In the genomic region with DNA sequence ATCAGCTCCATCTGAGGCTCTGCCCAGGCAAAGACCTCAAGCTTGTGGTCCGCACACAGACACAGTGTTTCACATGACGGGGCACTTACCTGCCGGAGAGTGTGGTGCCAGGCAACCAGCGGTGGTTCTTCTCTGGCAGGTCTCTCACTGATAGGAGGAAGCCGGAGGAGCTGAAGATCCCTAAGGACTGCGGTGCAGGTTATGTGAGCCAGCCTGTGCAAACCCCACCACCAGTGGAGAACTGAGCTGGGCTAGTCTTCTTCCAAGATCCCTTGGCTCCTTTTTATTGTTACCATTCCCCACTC, we compare ENCODE assay signal across 9 mouse cellular contexts. TPM values are rescaled to one million over a fixed set of nuclear protein-coding genes. Genes with fewer than 3 reads are reported as not detected.
DNase-seq lines count a peak whose midpoint lies in the region; ATAC-seq lines count a peak whose summit lies in the region.
"Had no signal": no experiment of that assay in that cellular context is flagged by ENCODE, and none has a peak within 500 bp of the region (broad histone marks: within the 10 kb centered on the region; RNA-seq: fewer than 3 reads in every experiment).

No protein-coding gene starts in this region.

- H3K27me3 ChIP-seq in forebrain, embryonic 12.5 days = no peaks in the 10 kb centered on the region
- H3K27me3 ChIP-seq in forebrain, embryonic 10.5 days (ENCODE audit: poor library complexity, severe bottlenecking) = no peaks in the 10 kb centered on the region
- H3K27me3 ChIP-seq in kidney, embryonic 14.5 days (ENCODE audit: control insufficient read depth, insufficient read depth, low read length) = no peaks in the 10 kb centered on the region
- no peaks in the 10 kb centered on the region for H3K27me3 ChIP-seq in limb, embryonic 13.5 days

- H3K4me3 ChIP-seq in forebrain, embryonic 12.5 days (replicated peaks) = no peak overlapping the region
- H3K4me3 ChIP-seq in forebrain, embryonic 10.5 days = no peak overlapping the region
- peak overlapping the region; percentile 48; the same call in 1 of the 2 replicates for H3K4me3 ChIP-seq in kidney, embryonic 14.5 days (ENCODE audit: low read length)
- peak overlapping the region; percentile 50; the same call in 1 of the 2 replicates for H3K4me3 ChIP-seq in limb, embryonic 13.5 days

- H3K4me2 ChIP-seq in forebrain, embryonic 12.5 days = no peak overlapping the region
- H3K4me2 ChIP-seq in kidney, embryonic 14.5 days (replicated peaks; ENCODE audit: low read depth, low read length) = peak overlapping the region; percentile 77; the same call in 1 of the 2 replicates
- H3K4me2 ChIP-seq in limb, embryonic 13.5 days (replicated peaks) = peak overlapping the region; percentile 76

- H3K27ac ChIP-seq in forebrain, embryonic 12.5 days = no peak overlapping the region
- H3K27ac ChIP-seq in forebrain, embryonic 10.5 days = no peak overlapping the region
- H3K27ac ChIP-seq in kidney, embryonic 14.5 days (ENCODE audit: low read depth, low read length) = peak overlapping the region; percentile 74; the same call in 1 of the 2 replicates
- H3K27ac ChIP-seq in limb, embryonic 13.5 days = peak overlapping the region; percentile 72; the same call in 1 of the 2 replicates

- no peak overlapping the region for H3K9ac ChIP-seq in forebrain, embryonic 12.5 days
- H3K9ac ChIP-seq in kidney, embryonic 14.5 days (ENCODE audit: low read depth, low read length) = no peak overlapping the region
- no peak overlapping the region for H3K9ac ChIP-seq in limb, embryonic 13.5 days

- no peaks in the 10 kb centered on the region for H3K9me3 ChIP-seq in forebrain, embryonic 12.5 days
- no peaks in the 10 kb centered on the region for H3K9me3 ChIP-seq in forebrain, embryonic 10.5 days
- no peaks in the 10 kb centered on the region for H3K9me3 ChIP-seq in kidney, embryonic 14.5 days (ENCODE audit: control insufficient read depth, low read length)
- no peaks in the 10 kb centered on the region for H3K9me3 ChIP-seq in limb, embryonic 13.5 days

- ATAC-seq in forebrain, embryonic 12.5 days (ENCODE audit: low FRiP score) = peak; percentile 30; the same call in 1 of the 2 replicates
- ATAC-seq in kidney, embryonic 14.5 days (ENCODE audit: low FRiP score, low TSS enrichment) = no peak; the same call in 1 of the 2 replicates
- no peak; the same call in 1 of the 2 replicates for ATAC-seq in limb, embryonic 13.5 days (ENCODE audit: low FRiP score, low read depth)

- 92% methylated on average over 6 of the region's 6 CpGs for WGBS in forebrain, embryonic 12.5 days
- WGBS in forebrain, embryonic 10.5 days = 90% methylated on average over 6 of the region's 6 CpGs
- WGBS in kidney, embryonic 14.5 days = 82% methylated on average over 6 of the region's 6 CpGs
- WGBS in limb, embryonic 13.5 days = 91% methylated on average over 6 of the region's 6 CpGs

- DNase-seq in forebrain, embryonic 10.5 days (ENCODE audit: extremely low spot score, low spot score) = no peak
- no peak for DNase-seq in kidney, postnatal 14 days
- peak; percentile 53 for DNase-seq in ES-CJ7 (ENCODE audit: low read depth, low spot score)
- no peak for DNase-seq in right cerebral cortex, postnatal 4 days
- no peak for DNase-seq in gastrocnemius, postnatal 4 days (ENCODE audit: low spot score in 2 of 2)
- DNase-seq: kidney, adult 11 months had no signal

- H3K4me1 ChIP-seq in forebrain, embryonic 12.5 days = peaks cover 12% of the 10 kb centered on the region
- H3K4me1 ChIP-seq in forebrain, embryonic 10.5 days = peaks cover 13% of the 10 kb centered on the region
- H3K4me1 ChIP-seq in kidney, embryonic 14.5 days (ENCODE audit: control insufficient read depth, insufficient read depth, low read length) = peaks cover 13% of the 10 kb centered on the region
- peaks cover 17% of the 10 kb centered on the region for H3K4me1 ChIP-seq in limb, embryonic 13.5 days

- peaks cover 9% of the 10 kb centered on the region for H3K36me3 ChIP-seq in forebrain, embryonic 12.5 days (replicated peaks)
- peaks cover 8% of the 10 kb centered on the region for H3K36me3 ChIP-seq in forebrain, embryonic 10.5 days (replicated peaks)
- H3K36me3 ChIP-seq in kidney, embryonic 14.5 days (ENCODE audit: control insufficient read depth, insufficient read depth, low read length) = peaks cover 5% of the 10 kb centered on the region; the same call in 1 of the 2 replicates
- H3K36me3 ChIP-seq in limb, embryonic 13.5 days = peaks cover 10% of the 10 kb centered on the region

RNA-seq across cellular contexts. Expression of gene Gm28729, which starts 12.5 kb away (rescaled TPM):
- polyA plus RNA-seq in forebrain, embryonic 12.5 days (2016; fragmentation: Nextera tagmentation; extraction: Ambion mirVana) = 0.13 and 0.15 TPM in 2 replicates
- polyA plus RNA-seq in forebrain, embryonic 10.5 days (2016; fragmentation: Nextera tagmentation; extraction: Ambion mirVana) = not detected in 2 replicates
- polyA plus RNA-seq in kidney, embryonic 14.5 days (2014; fragmentation: Nextera tagmentation; extraction: Ambion mirVana) = not detected in 2 replicates
- polyA plus RNA-seq in limb, embryonic 13.5 days (2015; fragmentation: Nextera tagmentation; extraction: Ambion mirVana) = 0.14 TPM in 1 of 2 replicates, not detected in the other
- total RNA-seq in gastrocnemius, postnatal 4 days (2021) = 1 to 10 TPM in 1 of 2 experiments, under 1 TPM in 1; 0.66 to 1.0 TPM

RNA-seq across cellular contexts. Expression of gene Rnf7, which starts 59.1 kb away (rescaled TPM):
- polyA plus RNA-seq in forebrain, embryonic 12.5 days (2016; fragmentation: Nextera tagmentation; extraction: Ambion mirVana) = 231 and 238 TPM in 2 replicates
- 269 and 273 TPM in 2 replicates for polyA plus RNA-seq in forebrain, embryonic 10.5 days (2016; fragmentation: Nextera tagmentation; extraction: Ambion mirVana)
- 265 and 292 TPM in 2 replicates for polyA plus RNA-seq in kidney, embryonic 14.5 days (2014; fragmentation: Nextera tagmentation; extraction: Ambion mirVana)
- 246 and 254 TPM in 2 replicates for polyA plus RNA-seq in limb, embryonic 13.5 days (2015; fragmentation: Nextera tagmentation; extraction: Ambion mirVana)
- 10 to 100 TPM; 87.3 to 91.2 TPM for total RNA-seq in gastrocnemius, postnatal 4 days (2021)

Comparison
In these comparisons a context has a peak if more than half of its experiments do, and no peak if none do; other contexts are left out.
1. H3K27ac ChIP-seq: peak in kidney, embryonic 14.5 days (single experiment) and limb, embryonic 13.5 days (single experiment); none in forebrain, embryonic 12.5 days (single experiment) and forebrain, embryonic 10.5 days (single experiment).
2. H3K4me3 ChIP-seq: peak in kidney, embryonic 14.5 days (single experiment) and limb, embryonic 13.5 days (single experiment); none in forebrain, embryonic 12.5 days (single experiment) and forebrain, embryonic 10.5 days (single experiment).